Mouse (Mus musculus): ENCODE data around the gene 2010003K11Rik.
A peak's percentile ranks its signal among the peaks of the same experiment; 100 is the strongest.

- TF ChIP-seq CTCF (IDR thresholded peaks at IDR 0.05; ENCODE audit: extremely low read depth, insufficient read depth, insufficient read length, insufficient replicate concordance): peak; percentile 82; the same call in 1 of the 2 replicates
- no peak for TF ChIP-seq POLR2A (IDR thresholded peaks at IDR 0.05; ENCODE audit: low read depth, low read length)
Measured at GRCm38 (mm10) chr19:4497263-4497973, 965 bp downstream of the 2010003K11Rik start.
